Mouse (Mus musculus) liver, postnatal 0 days (tissue): ENCODE data around the gene Rpgrip1l. TPM values are rescaled to one million over a fixed set of nuclear protein-coding genes. Genes with fewer than 3 reads are reported as not detected.
A peak's percentile ranks its signal among the peaks of the same experiment; 100 is the strongest.

Experiments used
- ATAC-seq: fragments of 200-750 bp; cut with Nextera tagmentation; 2 replicates; pipeline ENCODE4 v1.8.0; 2017; ENCODE audit warnings: mild to moderate bottlenecking, moderate library complexity
- DNase-seq: peaks from one replicate; pipeline ENCODE4 v3.0.0-alpha.2; 2016
- H3K27ac ChIP-seq: fragments of 300-500 bp; sonication (generic); 2 replicates; pipeline ENCODE4 v1.5.1; 2014; ENCODE audit warnings: antibody characterized with exemption, moderate library complexity, mild to moderate bottlenecking, low read depth
- H3K27me3 ChIP-seq: fragments of 300-500 bp; sonication (generic); 2 replicates; pipeline ENCODE4 v1.6.1; 2014; ENCODE audit warnings: low read length, control low read depth, mixed read lengths; ENCODE audit not compliant: insufficient read depth
- H3K36me3 ChIP-seq: fragments of 300-500 bp; sonication (generic); replicated peaks from 2 replicates; pipeline ENCODE4 v1.6.1; 2014; ENCODE audit warnings: mild to moderate bottlenecking, control low read depth, low read length, moderate library complexity, mixed read lengths; ENCODE audit not compliant: insufficient read depth
- H3K4me1 ChIP-seq: fragments of 300-500 bp; sonication (generic); 2 replicates; pipeline ENCODE4 v1.6.1; 2014; ENCODE audit warnings: antibody characterized with exemption, mild to moderate bottlenecking, control low read depth; ENCODE audit not compliant: insufficient read depth
- H3K4me2 ChIP-seq: fragments of 300-500 bp; sonication (generic); 2 replicates; pipeline ENCODE4 v1.6.1; 2014; ENCODE audit warnings: low read depth, mild to moderate bottlenecking, low read length, moderate library complexity, mixed read lengths
- H3K4me3 ChIP-seq: fragments of 300-500 bp; sonication (generic); 2 replicates; pipeline ENCODE4 v1.5.1; 2014; ENCODE audit warnings: low read depth, low read length
- H3K9ac ChIP-seq: fragments of 300-500 bp; sonication (generic); replicated peaks from 2 replicates; pipeline ENCODE4 v1.6.1; 2014; ENCODE audit warnings: mild to moderate bottlenecking, moderate library complexity
- H3K9me3 ChIP-seq: fragments of 300-500 bp; sonication (generic); 2 replicates; pipeline ENCODE4 v1.6.1; 2016; ENCODE audit warnings: mild to moderate bottlenecking, control low read depth, low read length, mixed read lengths
- CTCF ChIP-seq: sonication (generic); IDR thresholded peaks from 2 replicates; pipeline ENCODE4 v1.5.1; 2016; ENCODE audit warnings: antibody characterized with exemption, low read depth
- EP300 ChIP-seq: IDR thresholded peaks from 2 replicates; pipeline ENCODE4 v1.6.1; 2016; ENCODE audit warnings: antibody characterized with exemption, low read depth, mild to moderate bottlenecking
- WGBS: fragments of 180-500 bp; shearing (Covaris S2); extraction: QIAGEN DNeasy Blood & Tissue Kit; methylation state at CpG from one replicate; pipeline ENCODE4 v1.1.7; 2014; ENCODE audit not compliant: insufficient replicate concordance; 5-methylcytosine and 5-hydroxymethylcytosine counted together
- polyA plus RNA-seq: library from polyadenylated mRNA; unstranded; fragments of >200 nt; fragmentation: Nextera tagmentation; extraction: Ambion mirVana; gene quantifications from 2 replicates; pipeline ENCODE4 v1.2.1, GENCODE M21; 2015

The Rpgrip1l gene
- polyA plus RNA-seq, 1 experiment from 2014 or later = 1.2 TPM

GRCm38 (mm10) chr8:91349816-91350215 is 36.8 kb upstream of the Rpgrip1l start:
- no peaks in the 10 kb centered on the region for H3K9me3 ChIP-seq
- no peak for TF ChIP-seq EP300
- TF ChIP-seq CTCF = no peak
- DNase-seq (no peak), ATAC-seq (no peak)
- 85% methylated on average over 7 of the region's 7 CpGs for WGBS
- no peaks in the 10 kb centered on the region for H3K27me3 ChIP-seq
- no peaks in the 10 kb centered on the region; the same call in 1 of the 2 replicates for H3K36me3 ChIP-seq
- H3K4me3 ChIP-seq = no peak overlapping the region
- no peak overlapping the region for H3K9ac ChIP-seq
- no peak overlapping the region for H3K27ac ChIP-seq
- H3K4me2 ChIP-seq = no peak overlapping the region
- peaks cover 4% of the 10 kb centered on the region; the same call in 1 of the 2 replicates for H3K4me1 ChIP-seq

GRCm38 (mm10) chr8:91347595-91347994 is 34.5 kb upstream of the Rpgrip1l start:
- Histone ChIP-seq H3K9ac (no peak overlapping the region), H3K36me3 (no peaks in the 10 kb centered on the region; the same call in 1 of the 2 replicates), H3K4me3 (no peak overlapping the region), H3K4me1 (peaks cover 9% of the 10 kb centered on the region), H3K9me3 (no peaks in the 10 kb centered on the region), H3K27ac (no peak overlapping the region), H3K27me3 (no peaks in the 10 kb centered on the region), H3K4me2 (no peak overlapping the region)
- ATAC-seq (no peak), DNase-seq (no peak)
- WGBS = 68% methylated on average over 6 of the region's 6 CpGs
- TF ChIP-seq EP300 (no peak), CTCF (no peak)

- ATAC-seq (no peak), DNase-seq (no peak)
- Histone ChIP-seq H3K4me3 (no peak overlapping the region), H3K9ac (no peak overlapping the region), H3K27me3 (no peaks in the 10 kb centered on the region), H3K27ac (no peak overlapping the region), H3K4me1 (peaks cover 13% of the 10 kb centered on the region), H3K9me3 (no peaks in the 10 kb centered on the region), H3K4me2 (no peak overlapping the region), H3K36me3 (no peaks in the 10 kb centered on the region; the same call in 1 of the 2 replicates)
- 73% methylated on average over 10 of the region's 10 CpGs for WGBS
- TF ChIP-seq CTCF (no peak), EP300 (no peak)
Measured at GRCm38 (mm10) chr8:91347146-91347545, 34.1 kb upstream of the Rpgrip1l start.

- 65% methylated on average over 11 of the region's 11 CpGs for WGBS
- Histone ChIP-seq H3K27ac (no peak overlapping the region), H3K4me3 (no peak overlapping the region), H3K4me2 (0 out of 2 replicates have a peak overlapping the region, but pooled peaks have one; percentile 2), H3K9me3 (no peaks in the 10 kb centered on the region), H3K36me3 (no peaks in the 10 kb centered on the region; the same call in 1 of the 2 replicates), H3K4me1 (peaks cover 13% of the 10 kb centered on the region), H3K9ac (no peak overlapping the region), H3K27me3 (no peaks in the 10 kb centered on the region)
- TF ChIP-seq EP300 (no peak), CTCF (no peak)
- DNase-seq (no peak), ATAC-seq (no peak)
Measured at GRCm38 (mm10) chr8:91344659-91345058, 31.6 kb upstream of the Rpgrip1l start.

- Histone ChIP-seq H3K36me3 (no peaks in the 10 kb centered on the region), H3K9me3 (no peaks in the 10 kb centered on the region), H3K4me3 (no peak overlapping the region), H3K27me3 (no peaks in the 10 kb centered on the region), H3K27ac (no peak overlapping the region), H3K4me1 (peaks cover 13% of the 10 kb centered on the region), H3K4me2 (peak overlapping the region; percentile 26; the same call in 1 of the 2 replicates), H3K9ac (no peak overlapping the region)
- TF ChIP-seq CTCF (no peak), EP300 (no peak)
- 48% methylated on average over 5 of the region's 5 CpGs for WGBS
- ATAC-seq (no peak; the same call in 1 of the 2 replicates), DNase-seq (no peak)
Measured at GRCm38 (mm10) chr8:91342798-91343197, 29.7 kb upstream of the Rpgrip1l start.

GRCm38 (mm10) chr8:91342196-91342595 is 29.1 kb upstream of the Rpgrip1l start:
- no peak for ATAC-seq
- no peak for TF ChIP-seq EP300
- no peak for TF ChIP-seq CTCF
- no peak for DNase-seq

More at GRCm38 (mm10) chr8:91342196-91342595, 29.1 kb upstream of the Rpgrip1l start:
- H3K4me1 ChIP-seq = peaks cover 9% of the 10 kb centered on the region
- 69% methylated on average over 5 of the region's 5 CpGs for WGBS
- no peaks in the 10 kb centered on the region for H3K27me3 ChIP-seq
- no peaks in the 10 kb centered on the region for H3K36me3 ChIP-seq
- no peak overlapping the region for H3K4me3 ChIP-seq
- no peak overlapping the region for H3K4me2 ChIP-seq
- H3K27ac ChIP-seq = no peak overlapping the region
- no peaks in the 10 kb centered on the region for H3K9me3 ChIP-seq
- H3K9ac ChIP-seq = no peak overlapping the region
